In genomic region chr16:30374927-30375326, GRCm38 (mm10) we compare ENCODE assay signal across 12 mouse cellular contexts. TPM values are rescaled to one million over a fixed set of nuclear protein-coding genes. Genes with fewer than 3 reads are reported as not detected.
DNase-seq lines count a peak whose midpoint lies in the region; ATAC-seq and TF ChIP-seq lines count a peak whose summit lies in the region.
"Had no signal": no experiment of that assay in that cellular context is flagged by ENCODE, and none has a peak within 500 bp of the region (broad histone marks: within the 10 kb centered on the region; RNA-seq: fewer than 3 reads in every experiment).

No protein-coding gene starts in this region.

- no peak for TF ChIP-seq POLR2A in CH12.LX (IDR thresholded peaks at IDR 0.05; ENCODE audit: low read depth, low read length)
- no peak for TF ChIP-seq POLR2A in MEL (IDR thresholded peaks at IDR 0.05; ENCODE audit: control insufficient read depth in 1 of 2, insufficient read depth in 1 of 2, low read depth in 1 of 2, low read length in 2 of 2, poor library complexity in 1 of 2)

- no peak for ATAC-seq in heart, embryonic 11.5 days (replicated peaks; ENCODE audit: insufficient number of reproducible peaks, low FRiP score, low TSS enrichment)
- no peak for ATAC-seq in midbrain, embryonic 11.5 days (ENCODE audit: low FRiP score)
- ATAC-seq in midbrain, embryonic 13.5 days = no peak
- ATAC-seq in megakaryocyte, adult 5-6 weeks (ENCODE audit: poor library complexity, severe bottlenecking) = no peak
- ATAC-seq: Patski had no signal

- dilution Hi-C loops in CH12.LX (cut with MboI; ENCODE audit: extremely low pct_ligation_motif_present, extremely low pct_unique_long_range_greater_than_20kb, low sequenced_read_pairs) = no loop called here

- H3K4me1 ChIP-seq in heart, embryonic 11.5 days (ENCODE audit: control insufficient read depth, insufficient read depth, low read length) = no peaks in the 10 kb centered on the region
- H3K4me1 ChIP-seq in midbrain, embryonic 11.5 days (ENCODE audit: control insufficient read depth, insufficient read depth, low read length) = no peaks in the 10 kb centered on the region
- no peaks in the 10 kb centered on the region for H3K4me1 ChIP-seq in midbrain, embryonic 13.5 days (replicated peaks)
- peaks cover 0 to 20% of the 10 kb centered on the region in 2 experiments; a peak in 1 of 4 replicates for H3K4me1 ChIP-seq in CH12.LX (ENCODE audit: control insufficient read depth in 1 of 2, insufficient read depth in 2 of 2)
- H3K4me1 ChIP-seq in MEL (ENCODE audit: control insufficient read depth in 1 of 2, insufficient read depth in 2 of 2, low read length in 2 of 2) = peaks cover 23 to 25% of the 10 kb centered on the region in 2 experiments

- TF ChIP-seq EP300 in CH12.LX (IDR thresholded peaks at IDR 0.05; ENCODE audit: low read length) (no peak), MEL (IDR thresholded peaks at IDR 0.05; ENCODE audit: low read depth in 1 of 2, low read length in 2 of 2) (no peak)

- TF ChIP-seq RAD21 in CH12.LX (IDR thresholded peaks at IDR 0.05; ENCODE audit: low read depth, low read length) (no peak), MEL (IDR thresholded peaks at IDR 0.05; ENCODE audit: low read depth, low read length) (no peak)

- no peak overlapping the region for H3K4me2 ChIP-seq in heart, embryonic 11.5 days
- no peak overlapping the region for H3K4me2 ChIP-seq in midbrain, embryonic 11.5 days
- H3K4me2 ChIP-seq in midbrain, embryonic 13.5 days (replicated peaks) = no peak overlapping the region
- H3K4me2 ChIP-seq in CH12.LX (ENCODE audit: insufficient read depth, low read depth, poor library complexity, severe bottlenecking) = no peak overlapping the region

- no peak for TF ChIP-seq CTCF in CH12.LX (conservative IDR thresholded peaks at IDR 0.05 in 1 of 2, IDR thresholded peaks at IDR 0.05 in 1 of 2; ENCODE audit: low read depth in 2 of 2, low read length in 2 of 2)
- TF ChIP-seq CTCF in MEL (IDR thresholded peaks at IDR 0.05 in 2 of 3, conservative IDR thresholded peaks at IDR 0.05 in 1 of 3; ENCODE audit: control insufficient read depth in 1 of 3, insufficient read depth in 1 of 3, low read depth in 2 of 3, low read length in 3 of 3, poor library complexity in 1 of 3, severe bottlenecking in 1 of 3) = no peak

- WGBS in heart, embryonic 11.5 days (ENCODE audit: insufficient replicate concordance) = 91% methylated on average over 3 of the region's 3 CpGs
- WGBS in midbrain, embryonic 11.5 days = 91% methylated on average over 3 of the region's 3 CpGs
- WGBS in midbrain, embryonic 13.5 days = 93% methylated on average over 3 of the region's 3 CpGs

- no peak overlapping the region for H3K27ac ChIP-seq in heart, embryonic 11.5 days (ENCODE audit: low read depth, low read length)
- no peak overlapping the region for H3K27ac ChIP-seq in midbrain, embryonic 11.5 days (ENCODE audit: low read depth, low read length)
- H3K27ac ChIP-seq in midbrain, embryonic 13.5 days = no peak overlapping the region
- no peak overlapping the region for H3K27ac ChIP-seq in CH12.LX (ENCODE audit: insufficient read depth, low read depth)
- H3K27ac ChIP-seq in MEL (ENCODE audit: control insufficient read depth, low read depth, low read length) = no peak overlapping the region

- H3K27me3 ChIP-seq in heart, embryonic 11.5 days (ENCODE audit: control insufficient read depth, insufficient read depth, low read length) = no peaks in the 10 kb centered on the region
- no peaks in the 10 kb centered on the region for H3K27me3 ChIP-seq in midbrain, embryonic 11.5 days (ENCODE audit: control insufficient read depth, insufficient read depth, low read length)
- H3K27me3 ChIP-seq in midbrain, embryonic 13.5 days = no peaks in the 10 kb centered on the region
- H3K27me3 ChIP-seq in CH12.LX (replicated peaks) = no peaks in the 10 kb centered on the region
- H3K27me3 ChIP-seq in MEL (ENCODE audit: control insufficient read depth in 1 of 2, insufficient read depth in 2 of 2, low read length in 2 of 2) = no peaks in the 10 kb centered on the region
- H3K27me3 ChIP-seq: Patski had no signal

- no peak overlapping the region for H3K4me3 ChIP-seq in heart, embryonic 11.5 days (ENCODE audit: low read depth, low read length)
- no peak overlapping the region for H3K4me3 ChIP-seq in midbrain, embryonic 11.5 days (ENCODE audit: low read depth, low read length)
- no peak overlapping the region for H3K4me3 ChIP-seq in midbrain, embryonic 13.5 days (replicated peaks)
- H3K4me3 ChIP-seq in CH12.LX (replicated peaks in 1 of 3; ENCODE audit: low read depth in 2 of 3, low read length in 2 of 3, poor library complexity in 1 of 3) (no peak overlapping the region), MEL (ENCODE audit: control insufficient read depth in 1 of 2, insufficient read depth in 1 of 2, low read depth in 2 of 2, low read length in 2 of 2) (no peak overlapping the region)

- H3K9ac ChIP-seq in heart, embryonic 11.5 days (ENCODE audit: low read depth, low read length) = no peak overlapping the region
- H3K9ac ChIP-seq in midbrain, embryonic 11.5 days (ENCODE audit: low read length) = no peak overlapping the region
- no peak overlapping the region for H3K9ac ChIP-seq in midbrain, embryonic 13.5 days (replicated peaks)
- H3K9ac ChIP-seq in CH12.LX (ENCODE audit: insufficient read depth, low read depth) = no peak overlapping the region
- no peak overlapping the region for H3K9ac ChIP-seq in MEL (ENCODE audit: control insufficient read depth, low read depth, low read length, poor library complexity, severe bottlenecking)

- no peaks in the 10 kb centered on the region for H3K36me3 ChIP-seq in heart, embryonic 11.5 days (ENCODE audit: control insufficient read depth, insufficient read depth, low read length)
- H3K36me3 ChIP-seq in midbrain, embryonic 11.5 days (ENCODE audit: control insufficient read depth, insufficient read depth, low read length) = no peaks in the 10 kb centered on the region
- H3K36me3 ChIP-seq in midbrain, embryonic 13.5 days = 0 out of 2 replicates have a peak, but pooled peaks cover 2% of the 10 kb centered on the region
- peaks cover 11 to 57% of the 10 kb centered on the region in 2 experiments for H3K36me3 ChIP-seq in CH12.LX (replicated peaks in 1 of 2; ENCODE audit: control insufficient read depth in 1 of 2, insufficient read depth in 1 of 2, low read length in 1 of 2)
- H3K36me3 ChIP-seq in MEL (ENCODE audit: control insufficient read depth in 1 of 2, insufficient read depth in 2 of 2, low read length in 2 of 2) = peaks cover 38 to 63% of the 10 kb centered on the region in 2 experiments

- peak; percentile 27 for DNase-seq in heart, adult 11 months
- DNase-seq in midbrain, embryonic 11.5 days (ENCODE audit: low spot score, missing footprints) = peak; percentile 62
- DNase-seq in CH12.LX (ENCODE audit: extremely low read depth) (no peak), MEL (ENCODE audit: low read depth, low spot score) (no peak)
- DNase-seq in layer of hippocampus, adult 9-10 months (ENCODE audit: low spot score) = no peak
- DNase-seq: adrenal gland, adult 8-10 months; adrenal gland, postnatal 25 days had no signal

- H3K9me3 ChIP-seq in heart, embryonic 11.5 days (replicated peaks; ENCODE audit: control insufficient read depth, low read length) = no peaks in the 10 kb centered on the region
- no peaks in the 10 kb centered on the region for H3K9me3 ChIP-seq in midbrain, embryonic 11.5 days (ENCODE audit: control insufficient read depth, low read length)
- H3K9me3 ChIP-seq in midbrain, embryonic 13.5 days = no peaks in the 10 kb centered on the region
- H3K9me3 ChIP-seq in CH12.LX (replicated peaks; ENCODE audit: low read length) = no peaks in the 10 kb centered on the region
- no peaks in the 10 kb centered on the region for H3K9me3 ChIP-seq in MEL (replicated peaks; ENCODE audit: insufficient read depth, low read length)
- H3K9me3 ChIP-seq: G1E had no signal

- in situ Hi-C loops in CH12.LX (cut with MboI; ENCODE audit: low pct_ligation_motif_present, low pct_unique_long_range_greater_than_20kb, low sequenced_read_pairs) = loop anchor here (5.0 to 25.0 kb wide), 2 partner anchors 137 to 687 kb away; no protein-coding TSS in a partner anchor

- H3K79me2 ChIP-seq in CH12.LX (replicated peaks; ENCODE audit: control insufficient read depth, extremely low read depth, insufficient read depth, poor library complexity, severe bottlenecking) (peaks cover 63% of the 10 kb centered on the region), MEL (ENCODE audit: control insufficient read depth, insufficient read depth, low read length, poor library complexity) (peaks cover 73% of the 10 kb centered on the region)

TF ChIP-seq in CH12.LX, 34 proteins besides CTCF, POLR2A, EP300 and RAD21:
- no peak for TF ChIP-seq HCFC1 (IDR thresholded peaks at IDR 0.05; ENCODE audit: low read depth, low read length)
- no peak for TF ChIP-seq MEF2A (IDR thresholded peaks at IDR 0.05; ENCODE audit: borderline replicate concordance, low read depth, low read length)
- TF ChIP-seq ZNF384 (IDR thresholded peaks at IDR 0.05; ENCODE audit: low read depth, low read length) = peak; percentile 53; the same call in 1 of the 2 replicates

TF ChIP-seq in MEL, 35 proteins besides CTCF, POLR2A, EP300 and RAD21:
- TF ChIP-seq ZNF384 (IDR thresholded peaks at IDR 0.05; ENCODE audit: low read depth, low read length) (peak; percentile 66; the same call in 1 of the 2 replicates), ELF1 (IDR thresholded peaks at IDR 0.05; ENCODE audit: low read depth, low read length) (no peak)

RNA-seq across cellular contexts. Expression of gene Atp13a3, which starts 30.8 kb away (rescaled TPM):
- 14.3 TPM in 2 replicates for polyA plus RNA-seq in heart, embryonic 11.5 days (2014; fragmentation: Nextera tagmentation; extraction: Ambion mirVana)
- polyA plus RNA-seq in midbrain, embryonic 11.5 days (2014; fragmentation: Nextera tagmentation; extraction: Ambion mirVana) = 11.0 and 11.1 TPM in 2 replicates
- 6.8 and 7.0 TPM in 2 replicates for polyA plus RNA-seq in midbrain, embryonic 13.5 days (2015; fragmentation: Nextera tagmentation; extraction: Ambion mirVana)
- total RNA-seq in CH12.LX (2012; rRNA removed) (49.9 and 59.9 TPM in 2 replicates), CH12.LX (2014; rRNA removed) (46.7 and 46.9 TPM in 2 replicates), MEL (2012; rRNA removed) (120 and 145 TPM in 2 replicates)
- polyA plus RNA-seq in CH12.LX (2012; ENCODE audit: insufficient read length, low read depth) (59.1 and 73.0 TPM in 2 replicates), MEL (2012; ENCODE audit: insufficient read depth in 1 of 2, insufficient read length in 2 of 2, low read depth in 1 of 2, low replicate concordance in 2 of 2, missing spikeins in 1 of 2) (100 to 1,000 TPM in 1 of 2 experiments, 10 to 100 TPM in 1; 93.3 to 117 TPM)
- 101 and 107 TPM in 2 replicates for total RNA-seq in megakaryocyte, adult 5-6 weeks (2015)
- total RNA-seq in megakaryocyte, adult 5-6 weeks (2017) = 85.2 and 87.7 TPM in 2 replicates

Comparison
In these comparisons a context has a peak if more than half of its experiments do, and no peak if none do; other contexts are left out.
1. DNase-seq: peak in heart, adult 11 months (single experiment) and midbrain, embryonic 11.5 days (single experiment); none in CH12.LX (single experiment), MEL (single experiment) and layer of hippocampus, adult 9-10 months (single experiment).